Mouse (Mus musculus): ENCODE measurements around the gene Zfp335. TPM values are rescaled to one million over a fixed set of nuclear protein-coding genes. Genes with fewer than 3 reads are reported as not detected.
"Not testable (repeated sequence)": the region's sequence is repeated elsewhere in the genome, so short reads cannot be mapped to it uniquely, and the experiment has no call there.

The Zfp335 gene
- polyA plus RNA-seq, 1 experiment from 2014 or later = 18.2 TPM

DNA sequence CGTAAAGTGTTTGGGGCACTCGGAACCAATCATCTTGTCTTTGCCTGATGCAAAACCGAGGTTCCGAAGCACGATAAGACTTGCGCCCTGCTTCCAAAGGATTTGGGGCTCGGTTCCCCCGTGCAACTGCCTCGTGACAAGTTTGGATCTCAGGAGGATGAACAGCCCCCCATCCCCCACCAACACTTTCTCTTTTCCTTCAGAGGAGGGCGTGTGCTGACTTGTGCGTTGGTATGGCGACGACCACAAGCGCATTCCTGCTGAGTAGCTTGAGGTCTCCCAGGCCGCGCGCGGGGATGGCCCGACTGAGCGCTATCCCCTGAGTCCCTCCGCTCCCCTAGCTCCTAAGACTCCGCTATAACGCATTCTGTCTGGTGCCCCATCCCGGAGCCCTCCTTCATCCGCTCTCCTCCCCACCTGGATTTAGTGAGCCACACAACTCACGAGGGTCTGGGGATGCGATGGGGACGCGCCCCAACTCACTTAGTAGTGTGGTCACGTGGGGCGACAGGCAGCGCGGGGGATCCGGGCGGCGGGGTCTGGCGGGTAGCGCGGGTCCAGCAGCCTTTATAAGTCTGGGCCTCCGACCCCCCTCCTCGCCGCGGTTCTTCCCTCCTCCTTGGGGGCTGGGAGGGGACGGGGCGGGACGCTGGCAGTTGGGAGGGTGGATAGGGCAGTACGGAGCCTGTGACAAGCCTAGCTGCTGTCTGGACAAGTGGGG, 54.3 kb downstream of the Zfp335 start, which contains the start of gene Pltp:
Gene Pltp, minus strand, starts transcription at position 611 of the 721 bp plus-strand sequence.
- WGBS = under 1% methylated on average over 44 of the region's 47 CpGs
- H3K36me3 ChIP-seq = no peaks in the 10 kb centered on the region
- H3K27me3 ChIP-seq = peaks cover 34% of the 10 kb centered on the region
- peaks cover 27% of the 10 kb centered on the region for H3K4me1 ChIP-seq
- ATAC-seq (ENCODE audit: low FRiP score) = peak; percentile 85
- peak within 1 kb of the TSS; percentile 90 for H3K4me2 ChIP-seq (replicated peaks)
- peak within 1 kb of the TSS; percentile 52 for H3K9ac ChIP-seq
- peak within 1 kb of the TSS; percentile 42 for H3K4me3 ChIP-seq
- H3K27ac ChIP-seq = peak within 1 kb of the TSS; percentile 41; the same call in 1 of the 2 replicates
- H3K9me3 ChIP-seq (replicated peaks) = no peaks in the 10 kb centered on the region

DNA sequence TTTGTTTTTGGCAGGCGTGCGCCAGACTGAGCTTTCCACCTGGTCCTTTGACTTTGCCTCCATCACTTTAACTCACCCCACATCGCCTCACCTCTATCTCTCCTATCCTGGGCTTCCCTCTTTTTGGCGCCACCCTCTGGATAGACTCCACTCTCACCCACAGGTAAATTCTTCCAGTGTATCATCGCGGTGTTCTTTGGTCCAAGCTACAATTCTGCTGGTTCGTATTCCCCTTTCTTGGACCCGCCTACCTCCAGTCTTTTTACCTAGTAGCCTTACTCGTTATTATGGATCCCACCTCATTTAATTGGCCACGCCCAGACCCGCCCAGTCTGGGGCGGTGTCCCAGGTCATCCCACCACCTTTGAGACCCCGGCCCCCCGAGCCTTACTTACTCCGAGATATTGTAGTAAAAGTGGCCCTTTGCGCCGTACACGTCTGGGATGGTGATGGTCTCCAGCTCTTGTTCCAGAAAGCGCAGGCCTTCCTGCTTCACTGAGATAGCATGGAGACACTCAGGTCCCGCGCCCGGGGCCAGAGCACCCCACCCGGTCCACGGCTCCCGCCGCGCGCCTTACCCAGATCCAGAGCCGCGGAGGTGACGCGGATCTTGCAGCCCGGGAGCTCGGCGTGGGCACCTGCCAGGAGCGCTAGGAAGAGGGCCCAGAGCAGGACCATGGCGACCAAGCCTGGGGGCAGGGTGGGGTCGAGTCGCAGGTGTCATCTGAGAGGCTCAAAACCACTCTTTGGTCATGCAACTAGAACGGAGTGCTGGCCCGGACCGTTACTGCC, 55.1 kb downstream of the Zfp335 start:
- Histone ChIP-seq H3K27ac (no peak overlapping the region), H3K4me3 (peak overlapping the region; percentile 42), H3K9ac (peak overlapping the region; percentile 52), H3K4me1 (peaks cover 21% of the 10 kb centered on the region), H3K9me3 (replicated peaks) (no peaks in the 10 kb centered on the region), H3K4me2 (replicated peaks) (peak overlapping the region; percentile 90), H3K36me3 (no peaks in the 10 kb centered on the region), H3K27me3 (peaks cover 34% of the 10 kb centered on the region)
- ATAC-seq (ENCODE audit: low FRiP score) = peak; percentile 49; the same call in 1 of the 2 replicates
- 1% methylated on average over 42 of the region's 42 CpGs for WGBS

DNA sequence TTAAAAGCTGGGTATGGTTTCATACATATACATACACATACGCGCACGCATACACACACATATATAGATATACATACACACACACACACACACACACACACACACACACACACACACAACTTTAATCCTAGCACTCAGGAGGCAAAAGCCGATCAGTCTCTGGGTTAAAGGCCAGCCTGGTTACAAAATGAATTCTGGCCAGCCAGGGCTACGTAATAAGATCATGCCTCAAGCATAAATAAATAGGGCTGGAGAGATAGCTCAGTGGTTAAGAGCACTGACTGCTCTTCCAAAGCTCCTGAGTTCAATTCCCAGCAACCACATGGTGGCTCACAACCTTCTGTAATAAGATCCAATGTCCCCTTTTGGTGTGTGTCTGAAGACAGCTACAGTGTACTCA, 56.0 kb downstream of the Zfp335 start:
- not testable (repeated sequence) for H3K9ac ChIP-seq; H3K36me3 ChIP-seq; H3K4me3 ChIP-seq; ATAC-seq (ENCODE audit: low FRiP score); H3K9me3 ChIP-seq (replicated peaks); H3K4me2 ChIP-seq (replicated peaks); H3K27ac ChIP-seq
- Histone ChIP-seq H3K27me3 (peaks cover 34% of the 10 kb centered on the region), H3K4me1 (peaks cover 21% of the 10 kb centered on the region)
- 82% methylated on average over 5 of the region's 5 CpGs for WGBS

DNA sequence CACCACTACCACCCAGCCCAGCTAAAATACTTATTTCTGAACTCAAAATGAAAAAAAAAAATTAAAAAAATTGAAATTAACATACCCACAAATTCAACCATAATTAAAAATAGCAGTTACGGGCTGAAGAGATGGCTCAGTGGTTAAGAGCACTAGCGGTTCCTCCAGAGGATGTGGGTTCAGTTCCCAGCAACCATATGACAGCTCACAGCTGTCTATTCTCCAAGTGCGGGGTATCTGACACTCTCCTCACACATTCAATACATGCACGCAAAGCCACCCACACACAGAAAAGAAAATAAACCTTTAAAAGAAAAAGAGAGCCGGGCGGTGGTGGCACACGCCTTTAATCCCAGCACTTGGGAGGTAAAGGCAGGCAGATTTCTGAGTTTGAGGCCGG, 61.5 kb downstream of the Zfp335 start:
- Histone ChIP-seq H3K4me1 (no peaks in the 10 kb centered on the region), H3K4me2 (replicated peaks) (no peak overlapping the region), H3K4me3 (no peak overlapping the region), H3K9me3 (replicated peaks) (no peaks in the 10 kb centered on the region), H3K9ac (no peak overlapping the region), H3K36me3 (no peaks in the 10 kb centered on the region), H3K27ac (no peak overlapping the region), H3K27me3 (peaks cover 4% of the 10 kb centered on the region; the same call in 1 of the 2 replicates)
- ATAC-seq (ENCODE audit: low FRiP score) = no peak
- 82% methylated on average over 8 of the region's 8 CpGs for WGBS

DNA sequence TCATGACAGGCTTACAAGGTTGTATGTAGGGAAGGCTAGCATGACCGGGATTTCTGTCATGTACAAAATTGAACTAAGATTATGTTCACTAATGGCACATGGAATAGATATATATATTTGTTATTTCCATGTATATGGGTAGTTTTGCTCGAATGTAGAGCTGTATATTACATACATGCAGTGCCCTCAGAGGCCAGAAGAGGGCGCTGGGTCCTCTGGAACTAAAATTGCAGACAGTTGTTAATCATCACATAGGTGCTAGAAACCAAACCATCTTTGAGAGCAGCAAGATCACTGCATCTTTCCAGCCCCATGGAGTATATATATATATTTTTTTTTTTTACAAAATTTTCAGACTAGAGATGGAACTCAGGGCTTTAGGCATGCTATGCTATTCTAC, 65.8 kb downstream of the Zfp335 start:
- ATAC-seq (ENCODE audit: low FRiP score) = no peak
- Histone ChIP-seq H3K27me3 (no peaks in the 10 kb centered on the region), H3K4me3 (no peak overlapping the region), H3K4me2 (replicated peaks) (no peak overlapping the region), H3K4me1 (no peaks in the 10 kb centered on the region), H3K36me3 (no peaks in the 10 kb centered on the region), H3K27ac (no peak overlapping the region), H3K9ac (no peak overlapping the region), H3K9me3 (replicated peaks) (no peaks in the 10 kb centered on the region)
- 49% methylated on average over 3 of the region's 3 CpGs for WGBS

Other genes starting within 250 kb of the Zfp335 start
- not detected in 2 replicates for gene Wfdc11, start 237.7 kb downstream of the Zfp335 start, polyA plus RNA-seq (2016; fragmentation: Nextera tagmentation; extraction: Ambion mirVana)
- not detected in 2 replicates for gene Wfdc13, start 226.7 kb downstream of the Zfp335 start, polyA plus RNA-seq (2016; fragmentation: Nextera tagmentation; extraction: Ambion mirVana)
- gene Spint4, start 213.3 kb downstream of the Zfp335 start, polyA plus RNA-seq (2016; fragmentation: Nextera tagmentation; extraction: Ambion mirVana) = not detected in 2 replicates
- not detected in 2 replicates for gene Spint5, start 196.5 kb downstream of the Zfp335 start, polyA plus RNA-seq (2016; fragmentation: Nextera tagmentation; extraction: Ambion mirVana)
- 1.0 and 1.2 TPM in 2 replicates for gene Wfdc3, start 165.8 kb downstream of the Zfp335 start, polyA plus RNA-seq (2016; fragmentation: Nextera tagmentation; extraction: Ambion mirVana)
- 85.3 and 89.7 TPM in 2 replicates for gene Dnttip1, start 165.8 kb downstream of the Zfp335 start, polyA plus RNA-seq (2016; fragmentation: Nextera tagmentation; extraction: Ambion mirVana)
- 296 and 341 TPM in 2 replicates for gene Ube2c, start 141.9 kb downstream of the Zfp335 start, polyA plus RNA-seq (2016; fragmentation: Nextera tagmentation; extraction: Ambion mirVana)
- 4.9 and 31.3 TPM in 2 replicates for gene Tnnc2, start 131.8 kb downstream of the Zfp335 start, polyA plus RNA-seq (2016; fragmentation: Nextera tagmentation; extraction: Ambion mirVana)
- 15.0 and 15.7 TPM in 2 replicates for gene Snx21, start 125.9 kb downstream of the Zfp335 start, polyA plus RNA-seq (2016; fragmentation: Nextera tagmentation; extraction: Ambion mirVana)
- 15.3 and 17.0 TPM in 2 replicates for gene Acot8, start 106.9 kb downstream of the Zfp335 start, polyA plus RNA-seq (2016; fragmentation: Nextera tagmentation; extraction: Ambion mirVana)
- 11.9 and 12.2 TPM in 2 replicates for gene Zswim3, start 106.7 kb downstream of the Zfp335 start, polyA plus RNA-seq (2016; fragmentation: Nextera tagmentation; extraction: Ambion mirVana)
- gene Zswim1, start 89.1 kb downstream of the Zfp335 start, polyA plus RNA-seq (2016; fragmentation: Nextera tagmentation; extraction: Ambion mirVana) = 21.4 and 22.3 TPM in 2 replicates
- not detected in 2 replicates for gene Spata25, start 83.2 kb downstream of the Zfp335 start, polyA plus RNA-seq (2016; fragmentation: Nextera tagmentation; extraction: Ambion mirVana)
- gene Ctsa, start 78.9 kb downstream of the Zfp335 start, polyA plus RNA-seq (2016; fragmentation: Nextera tagmentation; extraction: Ambion mirVana) = 108 and 112 TPM in 2 replicates
- 5.5 and 6.1 TPM in 2 replicates for gene Neurl2, start 78.3 kb downstream of the Zfp335 start, polyA plus RNA-seq (2016; fragmentation: Nextera tagmentation; extraction: Ambion mirVana)
- gene Pltp, start 54.0 kb downstream of the Zfp335 start, polyA plus RNA-seq (2016; fragmentation: Nextera tagmentation; extraction: Ambion mirVana) = 77.3 and 78.5 TPM in 2 replicates
- gene Pcif1, start 32.5 kb downstream of the Zfp335 start, polyA plus RNA-seq (2016; fragmentation: Nextera tagmentation; extraction: Ambion mirVana) = 85.2 and 87.6 TPM in 2 replicates
- 5.7 and 7.2 TPM in 2 replicates for gene Mmp9, start 29.0 kb upstream of the Zfp335 start, polyA plus RNA-seq (2016; fragmentation: Nextera tagmentation; extraction: Ambion mirVana)
- gene Slc12a5, start 49.0 kb upstream of the Zfp335 start, polyA plus RNA-seq (2016; fragmentation: Nextera tagmentation; extraction: Ambion mirVana) = 12.7 and 16.1 TPM in 2 replicates
- gene Ncoa5, start 123.1 kb upstream of the Zfp335 start, polyA plus RNA-seq (2016; fragmentation: Nextera tagmentation; extraction: Ambion mirVana) = 126 and 129 TPM in 2 replicates
- gene Cd40, start 143.9 kb upstream of the Zfp335 start, polyA plus RNA-seq (2016; fragmentation: Nextera tagmentation; extraction: Ambion mirVana) = 5.4 and 6.8 TPM in 2 replicates
- gene 1700025C18Rik, start 179.0 kb upstream of the Zfp335 start, polyA plus RNA-seq (2016; fragmentation: Nextera tagmentation; extraction: Ambion mirVana) = not detected in 2 replicates